Mouse (Mus musculus) embryonic facial prominence, embryonic 11.5 days (tissue): ENCODE results near the gene Inf2. TPM values are rescaled to one million over a fixed set of nuclear protein-coding genes. Genes with fewer than 3 reads are reported as not detected.

Source experiments
- microRNA-seq: library from miRNA; unstranded; fragments of <30 nt; microRNA quantifications from one replicate; pipeline ENCODE4, GENCODE M21; 2016; ENCODE audit warnings: borderline number of aligned reads
- polyA plus RNA-seq: library from polyadenylated mRNA; unstranded; fragments of >200 nt; fragmentation: Nextera tagmentation; extraction: Ambion mirVana; gene quantifications from 2 replicates; pipeline ENCODE4 v1.2.1, GENCODE M21; 2014

The Inf2 gene
- polyA plus RNA-seq, 1 experiment from 2014 or later = 1.6 TPM

Small RNA genes lying within 50 kb of the gene (microRNA-seq; reads per million reads assigned to microRNA genes)
- 2.8 reads per million for gene Mir6939

Other genes with a start within 250 kb of the Inf2 start
- not detected in 2 replicates for gene A530016L24Rik, start 99.3 kb upstream of the Inf2 start, polyA plus RNA-seq
- 1.4 and 1.9 TPM in 2 replicates for gene Tmem179, start 72.0 kb upstream of the Inf2 start, polyA plus RNA-seq
- 4.0 and 4.2 TPM in 2 replicates for gene Adssl1, start 31.3 kb downstream of the Inf2 start, polyA plus RNA-seq
- gene Siva1, start 55.9 kb downstream of the Inf2 start, polyA plus RNA-seq = 222 and 241 TPM in 2 replicates
- gene Akt1, start 86.1 kb downstream of the Inf2 start, polyA plus RNA-seq = 68.3 and 99.2 TPM in 2 replicates
- gene Zbtb42, start 90.0 kb downstream of the Inf2 start, polyA plus RNA-seq = 2.3 and 2.6 TPM in 2 replicates
- gene Cep170b, start 131.7 kb downstream of the Inf2 start, polyA plus RNA-seq = 5.3 and 8.0 TPM in 2 replicates
- gene Pld4, start 171.9 kb downstream of the Inf2 start, polyA plus RNA-seq = 3.4 and 6.5 TPM in 2 replicates
- 0.13 and 0.18 TPM in 2 replicates for gene Ahnak2, start 213.9 kb downstream of the Inf2 start, polyA plus RNA-seq
- 8.3 and 9.5 TPM in 2 replicates for gene Clba1, start 220.2 kb downstream of the Inf2 start, polyA plus RNA-seq
- 175 and 179 TPM in 2 replicates for gene Cdca4, start 240.6 kb downstream of the Inf2 start, polyA plus RNA-seq